Mouse (Mus musculus): ENCODE results near the gene Znhit1. TPM values are rescaled to one million over a fixed set of nuclear protein-coding genes. Genes with fewer than 3 reads are reported as not detected.

The Znhit1 gene
- polyA plus RNA-seq, 1 experiment, result 308 TPM

DNA sequence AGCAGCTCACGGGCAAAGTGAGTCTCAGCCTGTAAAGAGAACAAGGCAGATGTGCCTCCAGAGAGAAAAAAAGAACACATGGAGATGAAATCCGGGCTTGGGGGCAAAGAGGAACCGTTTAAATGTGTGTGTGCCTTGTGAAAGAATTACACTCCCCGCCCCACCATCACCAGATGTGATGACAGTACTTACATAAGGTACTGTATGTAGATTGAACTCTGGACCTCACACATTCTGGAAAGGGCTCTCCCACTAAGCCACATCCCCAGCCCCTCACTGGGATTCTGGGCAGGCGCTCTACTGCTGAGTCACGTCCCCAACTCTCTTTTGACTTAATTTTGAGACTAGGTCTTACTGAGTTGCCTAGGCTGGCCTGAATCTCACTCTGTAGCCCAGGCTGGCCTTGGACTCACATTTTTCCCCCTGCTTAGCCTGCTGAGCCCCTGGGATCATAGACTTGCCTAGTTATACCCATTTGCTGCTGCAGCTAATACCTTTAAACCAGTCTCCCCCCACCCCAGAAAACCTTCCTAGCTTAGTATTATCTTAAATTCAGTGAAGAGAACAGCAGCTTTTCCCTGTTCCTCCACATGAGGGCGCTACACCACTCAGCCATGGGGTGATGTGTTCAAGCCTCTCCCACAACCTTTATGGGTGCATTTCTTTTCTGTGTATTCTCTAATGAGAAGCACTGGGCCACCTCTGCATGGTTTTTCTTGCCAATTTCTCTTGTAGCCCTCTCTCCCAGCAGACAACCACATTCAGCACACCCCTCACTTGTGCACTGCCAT, 51.7 kb downstream of the Znhit1 start:
- Histone ChIP-seq H3K36me3 (ENCODE audit: control insufficient read depth, insufficient read depth, low read length) (no peaks in the 10 kb centered on the region), H3K4me1 (ENCODE audit: control insufficient read depth, insufficient read depth, low read length) (peaks cover 13% of the 10 kb centered on the region), H3K27me3 (ENCODE audit: control insufficient read depth, insufficient read depth, low read length) (no peaks in the 10 kb centered on the region), H3K4me3 (ENCODE audit: control insufficient read depth, low read depth, low read length) (no peak overlapping the region), H3K27ac (ENCODE audit: control insufficient read depth, insufficient read depth, low read depth, low read length) (no peak overlapping the region)
- TF ChIP-seq POLR2A (IDR thresholded peaks at IDR 0.05; ENCODE audit: control insufficient read depth, low read depth, low read length) (no peak), CTCF (IDR thresholded peaks at IDR 0.05; ENCODE audit: control insufficient read depth, insufficient read depth, insufficient replicate concordance, low read depth, low read length) (peak; percentile 30; the same call in 1 of the 2 replicates)

DNA sequence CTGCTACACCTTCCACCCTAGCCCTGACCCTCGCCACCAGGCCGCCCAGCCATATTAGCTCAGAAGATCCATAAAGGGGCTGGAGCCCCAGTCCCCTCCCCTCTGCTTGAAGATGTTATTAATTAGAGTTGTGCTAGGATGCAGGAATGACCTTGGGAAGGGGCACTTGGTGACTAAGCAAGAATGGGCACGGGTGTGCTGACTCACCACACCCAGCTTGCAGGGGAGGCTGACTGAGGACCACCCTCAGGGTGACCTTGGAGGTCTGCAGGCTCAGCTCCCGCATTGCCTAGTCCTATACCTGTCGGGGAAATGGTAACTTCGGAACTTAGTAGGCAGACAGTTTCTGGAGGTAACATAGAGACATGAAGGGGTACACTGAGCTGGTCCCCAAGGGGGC, 53.9 kb downstream of the Znhit1 start:
- H3K27ac ChIP-seq (ENCODE audit: control insufficient read depth, insufficient read depth, low read depth, low read length), result no peak overlapping the region

GRCm38 (mm10) chr5:136932956-136933355, 54.9 kb downstream of the Znhit1 start:
- H3K27ac ChIP-seq (ENCODE audit: control insufficient read depth, insufficient read depth, low read depth, low read length), result no peak overlapping the region

More for the DNA sequence above, 53.9 kb downstream of the Znhit1 start:
- Histone ChIP-seq H3K36me3 (ENCODE audit: control insufficient read depth, insufficient read depth, low read length) (no peaks in the 10 kb centered on the region; the same call in 1 of the 2 replicates), H3K27me3 (ENCODE audit: control insufficient read depth, insufficient read depth, low read length) (no peaks in the 10 kb centered on the region), H3K4me3 (ENCODE audit: control insufficient read depth, low read depth, low read length) (no peak overlapping the region), H3K4me1 (ENCODE audit: control insufficient read depth, insufficient read depth, low read length) (peaks cover 13% of the 10 kb centered on the region)
- no peak for TF ChIP-seq POLR2A (IDR thresholded peaks at IDR 0.05; ENCODE audit: control insufficient read depth, low read depth, low read length)
- TF ChIP-seq CTCF (IDR thresholded peaks at IDR 0.05; ENCODE audit: control insufficient read depth, insufficient read depth, insufficient replicate concordance, low read depth, low read length), result no peak

More at GRCm38 (mm10) chr5:136932956-136933355, 54.9 kb downstream of the Znhit1 start:
- no peaks in the 10 kb centered on the region for H3K27me3 ChIP-seq (ENCODE audit: control insufficient read depth, insufficient read depth, low read length)
- no peak for TF ChIP-seq CTCF (IDR thresholded peaks at IDR 0.05; ENCODE audit: control insufficient read depth, insufficient read depth, insufficient replicate concordance, low read depth, low read length)
- TF ChIP-seq POLR2A (IDR thresholded peaks at IDR 0.05; ENCODE audit: control insufficient read depth, low read depth, low read length), result no peak
- no peak overlapping the region for H3K4me3 ChIP-seq (ENCODE audit: control insufficient read depth, low read depth, low read length)
- H3K36me3 ChIP-seq (ENCODE audit: control insufficient read depth, insufficient read depth, low read length), result no peaks in the 10 kb centered on the region; the same call in 1 of the 2 replicates
- H3K4me1 ChIP-seq (ENCODE audit: control insufficient read depth, insufficient read depth, low read length), result peaks cover 12% of the 10 kb centered on the region

Other genes starting within 250 kb of the Znhit1 start
- gene Col26a1, start 104.8 kb downstream of the Znhit1 start, polyA plus RNA-seq (2012; rRNA removed), result 134 and 135 TPM in 2 replicates
- 133 TPM in 2 replicates for gene Ift22, start 79.9 kb downstream of the Znhit1 start, polyA plus RNA-seq (2012; rRNA removed)
- gene Fis1, start 34.7 kb downstream of the Znhit1 start, polyA plus RNA-seq (2012; rRNA removed), result 71.3 and 76.5 TPM in 2 replicates
- 0.25 and 0.58 TPM in 2 replicates for gene Cldn15, start 21.4 kb downstream of the Znhit1 start, polyA plus RNA-seq (2012; rRNA removed)
- 15.3 and 16.3 TPM in 2 replicates for gene Plod3, start 1.0 kb downstream of the Znhit1 start, polyA plus RNA-seq (2012; rRNA removed)
- gene Vgf, start 38.4 kb upstream of the Znhit1 start, polyA plus RNA-seq (2012; rRNA removed), result 0.84 and 1.9 TPM in 2 replicates
- gene Ap1s1, start 58.1 kb upstream of the Znhit1 start, polyA plus RNA-seq (2012; rRNA removed), result 15.4 and 16.6 TPM in 2 replicates
- 0.72 and 0.88 TPM in 2 replicates for gene Serpine1, start 84.2 kb upstream of the Znhit1 start, polyA plus RNA-seq (2012; rRNA removed)
- 0.58 and 0.76 TPM in 2 replicates for gene Trim56, start 128.2 kb upstream of the Znhit1 start, polyA plus RNA-seq (2012; rRNA removed)
- 24.7 and 26.0 TPM in 2 replicates for gene Muc3, start 161.3 kb upstream of the Znhit1 start, polyA plus RNA-seq (2012; rRNA removed)
- 1.2 and 1.4 TPM in 2 replicates for gene Muc3a, start 224.4 kb upstream of the Znhit1 start, polyA plus RNA-seq (2012; rRNA removed)

Data from testis, adult 2 months (tissue).